Mouse (Mus musculus): Measurements from ENCODE around the gene Pcgf1.
A peak's percentile ranks its signal among the peaks of the same experiment; 100 is the strongest.

Gene Pcgf1

GRCm38 (mm10) chr6:83122961-83123360 is 45.3 kb downstream of the Pcgf1 start:
- no peak for DNase-seq (ENCODE audit: low read depth)

- peak; percentile 99 for DNase-seq (ENCODE audit: low read depth)
These were observed 47.2 kb downstream of the Pcgf1 start for GRCm38 (mm10) chr6:83124851-83125312.

- DNase-seq (ENCODE audit: low read depth), result no peak
These were observed 47.7 kb downstream of the Pcgf1 start, which contains the start of gene Ino80b for GRCm38 (mm10) chr6:83125331-83125730. Gene Ino80b, minus strand, starts transcription at chr6:83125431.

- no peak for DNase-seq (ENCODE audit: low read depth)
These were observed 49.8 kb downstream of the Pcgf1 start for GRCm38 (mm10) chr6:83127419-83127818.

All from NIH3T3 (cell line).